Mouse (Mus musculus) G1E-ER4 (cell line): ENCODE measurements around the gene Cgnl1. TPM values are rescaled to one million over a fixed set of nuclear protein-coding genes. Genes with fewer than 3 reads are reported as not detected.

Experiments
- GATA1 ChIP-seq: IDR thresholded peaks from one replicate; pipeline ENCODE4 v1.8.0; 2012; ENCODE audit warnings: low read length, inconsistent platforms
- polyA plus RNA-seq: library from polyadenylated mRNA; stranded (reverse); fragments of >175 nt; gene quantifications from 2 replicates; pipeline ENCODE4 v1.2.3, GENCODE M21; 2012

The Cgnl1 gene
- polyA plus RNA-seq, 1 experiment, result 0.12 TPM

GRCm38 (mm10) chr9:71636854-71637253 is 134.5 kb downstream of the Cgnl1 start:
- no peak for TF ChIP-seq GATA1

- TF ChIP-seq GATA1, result no peak
Measured at GRCm38 (mm10) chr9:71635627-71636026, 135.8 kb downstream of the Cgnl1 start.

- TF ChIP-seq GATA1, result no peak
Measured at GRCm38 (mm10) chr9:71634916-71635315, 136.5 kb downstream of the Cgnl1 start.

- no peak for TF ChIP-seq GATA1
Measured at GRCm38 (mm10) chr9:71628921-71629320, 142.5 kb downstream of the Cgnl1 start.

GRCm38 (mm10) chr9:71628286-71628685 is 143.1 kb downstream of the Cgnl1 start:
- TF ChIP-seq GATA1, result no peak

- no peak for TF ChIP-seq GATA1
Measured at GRCm38 (mm10) chr9:71625961-71626360, 145.4 kb downstream of the Cgnl1 start.

- TF ChIP-seq GATA1, result no peak
Measured at GRCm38 (mm10) chr9:71624793-71625495, 146.5 kb downstream of the Cgnl1 start.

GRCm38 (mm10) chr9:71623871-71624569 is 147.4 kb downstream of the Cgnl1 start:
- no peak for TF ChIP-seq GATA1

- no peak for TF ChIP-seq GATA1
Measured at GRCm38 (mm10) chr9:71622593-71622992, 148.8 kb downstream of the Cgnl1 start.

GRCm38 (mm10) chr9:71621968-71622367 is 149.4 kb downstream of the Cgnl1 start:
- no peak for TF ChIP-seq GATA1

- no peak for TF ChIP-seq GATA1
Measured at GRCm38 (mm10) chr9:71617363-71617762, 154.0 kb downstream of the Cgnl1 start.

- no peak for TF ChIP-seq GATA1
Measured at GRCm38 (mm10) chr9:71616185-71616584, 155.2 kb downstream of the Cgnl1 start.

GRCm38 (mm10) chr9:71614643-71615042 is 156.8 kb downstream of the Cgnl1 start:
- no peak for TF ChIP-seq GATA1

GRCm38 (mm10) chr9:71612981-71613380 is 158.4 kb downstream of the Cgnl1 start:
- no peak for TF ChIP-seq GATA1

GRCm38 (mm10) chr9:71611876-71612275 is 159.5 kb downstream of the Cgnl1 start:
- no peak for TF ChIP-seq GATA1

GRCm38 (mm10) chr9:71609010-71609409 is 162.4 kb downstream of the Cgnl1 start:
- no peak for TF ChIP-seq GATA1
